Mouse (Mus musculus) hindbrain, postnatal 0 days (tissue): Measurements from ENCODE around the gene Gm13287. TPM values are rescaled to one million over a fixed set of nuclear protein-coding genes. Genes with fewer than 3 reads are reported as not detected.
"Not testable (repeated sequence)": the region's sequence is repeated elsewhere in the genome, so short reads cannot be mapped to it uniquely, and the experiment has no call there.

ENCODE experiments used
- ATAC-seq: fragments of 200-750 bp; cut with Nextera tagmentation; 2 replicates; pipeline ENCODE4 v1.8.0; 2017; ENCODE audit warnings: mild to moderate bottlenecking, moderate TSS enrichment, moderate library complexity
- DNase-seq: peaks from one replicate; pipeline ENCODE4 v3.0.0-alpha.2; 2015; ENCODE audit warnings: low spot score
- H3K27ac ChIP-seq: fragments of 300-500 bp; sonication (generic); 2 replicates; pipeline ENCODE4 v1.5.1; 2014; ENCODE audit warnings: mild to moderate bottlenecking
- H3K27me3 ChIP-seq: fragments of 300-500 bp; sonication (generic); 2 replicates; pipeline ENCODE4 v1.6.1; 2014; ENCODE audit warnings: low read length, mixed read lengths; ENCODE audit not compliant: insufficient read depth
- H3K36me3 ChIP-seq: fragments of 300-500 bp; sonication (generic); 2 replicates; pipeline ENCODE4 v1.6.1; 2014; ENCODE audit warnings: low read length, mixed read lengths; ENCODE audit not compliant: insufficient read depth
- H3K4me1 ChIP-seq: fragments of 300-500 bp; sonication (generic); 2 replicates; pipeline ENCODE4 v1.6.1; 2014; ENCODE audit warnings: antibody characterized with exemption, low read length, mixed read lengths; ENCODE audit not compliant: insufficient read depth
- H3K4me2 ChIP-seq: fragments of 300-500 bp; sonication (generic); 2 replicates; pipeline ENCODE4 v1.6.1; 2014; ENCODE audit warnings: low read depth, mild to moderate bottlenecking, low read length, moderate library complexity, mixed read lengths
- H3K4me3 ChIP-seq: fragments of 300-500 bp; sonication (generic); 2 replicates; pipeline ENCODE4 v1.5.1; 2014; ENCODE audit warnings: low read length
- H3K9ac ChIP-seq: fragments of 300-500 bp; sonication (generic); replicated peaks from 2 replicates; pipeline ENCODE4 v1.6.1; 2014; ENCODE audit warnings: mild to moderate bottlenecking, low read length, moderate library complexity, mixed read lengths
- H3K9me3 ChIP-seq: fragments of 300-500 bp; sonication (generic); 2 replicates; pipeline ENCODE4 v1.6.1; 2016; ENCODE audit warnings: low read length, mixed read lengths
- CTCF ChIP-seq: IDR thresholded peaks from 2 replicates; pipeline ENCODE4 v1.5.1; 2016; ENCODE audit warnings: antibody characterized with exemption, control low read depth, low read depth
- whole genome bisulfite sequencing: fragments of 180-500 bp; shearing (Covaris S2); extraction: QIAGEN DNeasy Blood & Tissue Kit; methylation state at CpG from one replicate; pipeline ENCODE4 v1.1.7; 2014; 5-methylcytosine and 5-hydroxymethylcytosine counted together
- polyA plus RNA-seq: library from polyadenylated mRNA; unstranded; fragments of >200 nt; fragmentation: Nextera tagmentation; extraction: Ambion mirVana; gene quantifications from 2 replicates; pipeline ENCODE4 v1.2.1, GENCODE M21; 2015
- total RNA-seq: library from RNA; depleted of rRNA; stranded (reverse); fragments of >200 nt; gene quantifications from 2 replicates; pipeline ENCODE4 v1.2.3, GENCODE M21; 2014

Gm13287 gene
- total and polyA plus RNA-seq, 2 experiments from 2014 or later = not detected

GRCm38 (mm10) chr4:88760431-88760830 lies 42.6 kb upstream of the Gm13287 start:
- DNase-seq = peak; percentile 75
- ATAC-seq, H3K9ac ChIP-seq, H3K27ac ChIP-seq, H3K4me1 ChIP-seq, H3K9me3 ChIP-seq, H3K36me3 ChIP-seq, H3K27me3 ChIP-seq: not testable (repeated sequence)
- WGBS = 0% methylated on average over 21 of the region's 28 CpGs
- TF ChIP-seq CTCF = peak; percentile 66
- Histone ChIP-seq H3K4me3 (peak overlapping the region; percentile 25), H3K4me2 (peak overlapping the region; percentile 50)

- H3K4me1 ChIP-seq = not testable (repeated sequence)
- 69% methylated on average over 6 of the region's 8 CpGs for WGBS
Measured at GRCm38 (mm10) chr4:88761776-88762175, 41.3 kb upstream of the Gm13287 start.

GRCm38 (mm10) chr4:88762341-88762740 lies 40.7 kb upstream of the Gm13287 start:
- WGBS = 58% methylated on average over 9 of the region's 9 CpGs
- not testable (repeated sequence) for H3K9me3 ChIP-seq, H3K36me3 ChIP-seq, H3K4me1 ChIP-seq, H3K27ac ChIP-seq, H3K27me3 ChIP-seq, DNase-seq, H3K9ac ChIP-seq, H3K4me2 ChIP-seq, ATAC-seq, H3K4me3 ChIP-seq

More at GRCm38 (mm10) chr4:88761776-88762175, 41.3 kb upstream of the Gm13287 start:
- H3K4me2 ChIP-seq, H3K27me3 ChIP-seq, H3K4me3 ChIP-seq, ATAC-seq, H3K27ac ChIP-seq, H3K9me3 ChIP-seq, H3K9ac ChIP-seq, H3K36me3 ChIP-seq, DNase-seq: not testable (repeated sequence)

GRCm38 (mm10) chr4:88763384-88764018 lies 39.6 kb upstream of the Gm13287 start:
- H3K9me3 ChIP-seq, H3K9ac ChIP-seq, ATAC-seq, H3K36me3 ChIP-seq, H3K4me1 ChIP-seq, H3K27ac ChIP-seq, H3K27me3 ChIP-seq: not testable (repeated sequence)
- H3K4me2 ChIP-seq = peak overlapping the region; percentile 48; the same call in 1 of the 2 replicates
- H3K4me3 ChIP-seq = peak overlapping the region; percentile 25
- WGBS = 4% methylated on average over 21 of the region's 42 CpGs
- peak; percentile 70 for DNase-seq
- peak; percentile 68 for TF ChIP-seq CTCF

- not testable (repeated sequence) for H3K36me3 ChIP-seq, H3K4me1 ChIP-seq, H3K4me3 ChIP-seq, H3K9ac ChIP-seq, ATAC-seq, H3K27ac ChIP-seq, H3K9me3 ChIP-seq, H3K27me3 ChIP-seq, DNase-seq, H3K4me2 ChIP-seq
- WGBS = no CpG with 5 or more reads among the region's 32 CpGs
Measured at GRCm38 (mm10) chr4:88773534-88773933, 29.5 kb upstream of the Gm13287 start, which contains the start of gene Gm13290. Gene Gm13290 (plus strand): TSS chr4:88773834.

- H3K9me3 ChIP-seq, H3K36me3 ChIP-seq, DNase-seq, ATAC-seq, H3K9ac ChIP-seq, H3K4me1 ChIP-seq, H3K27me3 ChIP-seq, H3K4me2 ChIP-seq, H3K27ac ChIP-seq, H3K4me3 ChIP-seq: not testable (repeated sequence)
- no CpG with 5 or more reads among the region's 29 CpGs for WGBS
Measured at GRCm38 (mm10) chr4:88776622-88777021, 26.4 kb upstream of the Gm13287 start, which contains the start of gene Gm13289. Gene Gm13289 (plus strand): TSS chr4:88776922.

- no CpG with 5 or more reads among the region's 29 CpGs for WGBS
- not testable (repeated sequence) for H3K9me3 ChIP-seq, DNase-seq, H3K4me1 ChIP-seq, H3K36me3 ChIP-seq, H3K9ac ChIP-seq, H3K27ac ChIP-seq, ATAC-seq, H3K4me2 ChIP-seq, H3K4me3 ChIP-seq, H3K27me3 ChIP-seq
Measured at GRCm38 (mm10) chr4:88779550-88779949, 23.5 kb upstream of the Gm13287 start, which contains the start of gene Gm13272. Gene Gm13272 (plus strand): TSS chr4:88779850.

- ATAC-seq, H3K9ac ChIP-seq, DNase-seq: not testable (repeated sequence)
Measured at GRCm38 (mm10) chr4:88780320-88780719, 22.7 kb upstream of the Gm13287 start.

GRCm38 (mm10) chr4:88781831-88782230 lies 21.2 kb upstream of the Gm13287 start, which contains the start of gene Ifnz:
Gene Ifnz (plus strand): TSS chr4:88782131.
- H3K9ac ChIP-seq, H3K27me3 ChIP-seq, H3K4me1 ChIP-seq, ATAC-seq, H3K9me3 ChIP-seq, H3K4me3 ChIP-seq, DNase-seq, H3K27ac ChIP-seq, H3K36me3 ChIP-seq: not testable (repeated sequence)
- H3K4me2 ChIP-seq = peak within 1 kb of the TSS; percentile 23; the same call in 1 of the 2 replicates
- WGBS = 14% methylated on average over 4 of the region's 7 CpGs

More at GRCm38 (mm10) chr4:88780320-88780719, 22.7 kb upstream of the Gm13287 start:
- not testable (repeated sequence) for H3K4me1 ChIP-seq, H3K9me3 ChIP-seq, H3K4me2 ChIP-seq, H3K27me3 ChIP-seq, H3K27ac ChIP-seq, H3K4me3 ChIP-seq, H3K36me3 ChIP-seq
- 48% methylated on average over 15 of the region's 18 CpGs for WGBS

GRCm38 (mm10) chr4:88782335-88782734 lies 20.7 kb upstream of the Gm13287 start:
- not testable (repeated sequence) for H3K9ac ChIP-seq, H3K4me3 ChIP-seq, H3K27ac ChIP-seq, DNase-seq, H3K36me3 ChIP-seq, H3K9me3 ChIP-seq, ATAC-seq, H3K4me1 ChIP-seq, H3K27me3 ChIP-seq
- peak overlapping the region; percentile 23; the same call in 1 of the 2 replicates for H3K4me2 ChIP-seq
- WGBS = 2% methylated on average over 11 of the region's 31 CpGs
